Mouse (Mus musculus) adipocyte (in vitro differentiated cells): ENCODE data around the gene Akr1cl.

Experiments
- DNase-seq: peaks from one replicate; pipeline ENCODE4 v3.0.0-alpha.2; 2016; ENCODE audit warnings: low spot score

The Akr1cl gene

DNA sequence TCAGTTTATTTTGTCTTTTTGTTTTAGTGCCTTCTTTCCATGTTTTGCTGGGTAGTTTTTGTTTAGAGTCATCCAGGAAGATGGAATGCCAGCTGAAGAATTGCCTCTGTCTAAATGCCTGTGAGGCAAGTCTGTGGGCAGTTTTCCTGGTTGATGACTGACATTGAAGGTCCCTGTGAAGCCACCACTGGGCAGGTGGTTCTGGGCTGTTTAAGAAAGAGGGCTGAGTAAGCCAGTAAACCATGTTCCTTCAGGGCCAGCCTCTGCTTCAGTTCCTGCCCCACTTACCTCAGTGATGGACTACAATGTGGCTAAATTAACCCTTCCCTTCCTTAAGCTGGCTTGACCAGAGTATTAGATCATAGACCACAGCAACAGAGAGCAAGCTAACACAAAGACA, 44.4 kb downstream of the Akr1cl start:
- DNase-seq: no peak

DNA sequence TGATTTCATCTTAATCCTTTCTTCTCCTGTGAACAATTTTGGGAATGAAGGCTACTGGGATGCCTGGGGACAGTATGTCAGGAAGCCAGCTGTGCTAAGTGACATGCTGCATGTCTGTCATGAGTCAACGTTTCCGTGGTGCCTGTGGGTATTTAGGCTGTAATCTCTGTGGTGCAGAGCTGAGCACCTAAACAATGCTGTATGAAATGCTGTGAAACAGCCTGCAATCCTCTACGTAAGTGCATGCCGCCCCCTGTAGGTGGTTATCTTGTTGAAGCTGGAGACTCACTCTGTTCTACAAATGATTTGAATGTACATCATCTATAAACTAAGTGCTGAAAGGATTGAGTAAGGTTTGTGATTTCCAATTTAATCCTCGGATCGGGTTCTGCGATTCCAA, 46.4 kb downstream of the Akr1cl start:
- DNase-seq: peak; percentile 67

DNA sequence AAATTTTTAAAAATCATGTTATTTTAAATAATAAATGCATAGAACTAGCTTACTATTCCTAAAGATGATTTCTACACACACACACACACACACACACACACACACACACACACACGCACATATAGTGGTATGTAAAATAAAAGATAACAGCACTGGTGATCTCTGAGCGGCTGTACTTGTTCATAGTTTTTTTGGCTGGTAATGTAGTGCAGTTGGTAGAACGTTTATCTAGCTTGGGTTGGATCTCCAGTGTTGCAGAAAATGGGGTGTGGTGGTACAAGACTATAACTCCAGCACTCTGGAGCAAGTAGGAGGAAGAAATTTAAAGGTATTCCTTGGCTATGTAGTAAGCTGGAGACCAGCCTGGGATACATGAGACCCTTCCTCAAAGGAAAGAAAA, 49.3 kb downstream of the Akr1cl start:
- no peak for DNase-seq

GRCm38 (mm10) chr1:64978321-64978799, 54.2 kb downstream of the Akr1cl start:
- DNase-seq: no peak

GRCm38 (mm10) chr1:64975346-64975745, 57.2 kb downstream of the Akr1cl start:
- DNase-seq: no peak

GRCm38 (mm10) chr1:64970685-64971084, 61.9 kb downstream of the Akr1cl start:
- DNase-seq: no peak
